Mouse (Mus musculus) B cell, adult (primary cell): ENCODE measurements around the gene Cmtm2b. TPM values are rescaled to one million over a fixed set of nuclear protein-coding genes. Genes with fewer than 3 reads are reported as not detected.

Source experiments
- total RNA-seq: library from RNA; stranded (reverse); gene quantifications from 4 replicates; pipeline ENCODE4 v1.2.4, GENCODE M21; 2023; ENCODE audit not compliant: inconsistent age

Gene Cmtm2b
- not detected in 4 replicates for total RNA-seq

DNA sequence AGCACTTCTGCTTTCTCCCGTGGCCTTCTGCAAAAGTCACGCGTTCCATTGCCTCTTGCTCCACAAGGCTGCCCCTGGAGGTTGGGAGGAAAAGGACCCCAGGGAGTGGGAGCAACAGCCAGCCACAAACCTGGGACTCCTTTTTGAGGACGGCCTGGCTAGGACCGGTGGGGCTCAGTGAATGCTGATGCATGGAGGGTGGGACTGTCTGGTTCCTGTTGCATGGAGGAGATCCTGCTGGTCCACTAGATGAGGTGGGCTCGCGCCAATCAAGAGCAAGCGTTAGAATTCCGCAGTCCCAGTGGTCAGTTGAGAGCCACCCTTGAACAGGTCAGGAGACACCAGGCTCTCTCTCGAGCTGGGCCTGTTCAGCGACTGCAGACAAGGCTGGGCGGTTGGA, at the start of gene Cmtm2b:
Gene Cmtm2b (plus strand): TSS at position 301 of the 400 bp plus-strand sequence.

DNA sequence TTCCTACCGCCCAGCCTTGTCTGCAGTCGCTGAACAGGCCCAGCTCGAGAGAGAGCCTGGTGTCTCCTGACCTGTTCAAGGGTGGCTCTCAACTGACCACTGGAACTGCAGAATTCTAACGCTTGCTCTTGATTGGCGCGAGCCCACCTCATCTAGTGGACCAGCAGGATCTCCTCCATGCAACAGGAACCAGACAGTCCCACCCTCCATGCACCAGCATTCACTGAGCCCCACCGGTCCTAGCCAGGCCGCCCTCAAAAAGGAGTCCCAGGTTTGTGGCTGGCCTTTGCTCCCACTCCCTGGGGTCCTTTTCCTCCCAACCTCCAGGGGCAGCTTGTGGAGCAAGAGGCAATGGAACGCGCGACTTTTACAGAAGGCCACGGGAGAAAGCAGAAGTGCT, 28.9 kb upstream of the Cmtm2b start, which contains the start of gene Cmtm2a:
Gene Cmtm2a (minus strand): TSS at position 101 of the 400 bp plus-strand sequence.

DNA sequence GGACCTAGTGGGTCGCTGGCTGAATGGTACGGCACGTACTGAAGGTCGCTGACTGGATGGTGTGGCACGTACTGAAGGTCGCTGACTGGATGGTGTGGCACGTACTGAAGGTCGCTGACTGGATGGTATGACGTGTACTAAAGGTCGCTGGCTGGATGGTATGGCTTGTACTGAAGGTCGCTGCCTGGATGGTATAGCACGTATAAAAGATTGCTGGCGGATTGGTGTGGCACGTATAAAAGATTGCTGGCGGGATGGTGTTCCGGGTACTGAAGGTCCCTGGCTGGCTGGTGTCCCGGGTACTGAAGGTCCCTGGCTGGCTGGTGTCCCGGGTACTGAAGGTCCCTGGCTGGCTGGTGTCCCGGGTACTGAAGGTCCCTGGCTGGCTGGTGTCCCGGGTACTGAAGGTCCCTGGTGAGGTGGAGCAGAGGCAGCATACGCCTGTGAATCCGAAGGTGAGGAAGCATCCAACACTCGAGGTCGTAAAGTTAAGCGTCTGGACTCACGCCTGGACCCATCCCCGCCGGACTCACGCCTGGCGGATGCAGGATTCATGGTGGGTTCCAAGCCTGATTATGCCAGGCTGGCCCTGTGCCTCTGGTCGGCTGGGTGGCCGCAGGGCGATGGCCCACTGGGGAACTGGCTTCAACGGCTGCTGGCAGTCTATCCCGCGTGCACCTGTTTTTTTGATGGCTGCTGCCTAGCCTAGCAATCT, 12.4 kb upstream of the Cmtm2b start, which contains the start of the genes Gm45711 and Cmtm1:
Gene Gm45711 (minus strand): TSS at position 641 of the 715 bp plus-strand sequence.
Gene Cmtm1 (minus strand): TSS at position 705 of the 715 bp plus-strand sequence.

DNA sequence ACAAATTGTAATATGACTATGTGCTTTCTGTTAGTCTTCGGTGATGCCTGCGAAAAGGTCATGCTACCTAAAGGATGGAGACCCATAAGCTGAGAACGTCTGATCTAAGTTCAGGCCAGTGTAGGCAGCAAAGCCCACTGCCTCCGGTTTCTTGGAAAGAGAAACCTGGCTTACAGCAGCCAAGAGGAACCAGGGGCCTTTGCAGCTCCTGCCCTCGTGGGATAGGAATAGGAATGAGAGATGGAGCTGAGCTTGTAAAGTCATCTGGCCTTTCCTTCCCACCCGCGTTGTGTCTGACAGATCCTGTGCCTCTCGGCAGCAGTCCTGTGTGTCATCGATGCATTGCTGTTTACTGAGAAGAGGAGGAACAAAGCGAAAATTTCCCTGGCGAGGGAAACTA, 763 bp upstream of the Cmtm2b start, which contains the start of gene Gm11020:
Gene Gm11020 (plus strand): TSS at position 301 of the 400 bp plus-strand sequence.

DNA sequence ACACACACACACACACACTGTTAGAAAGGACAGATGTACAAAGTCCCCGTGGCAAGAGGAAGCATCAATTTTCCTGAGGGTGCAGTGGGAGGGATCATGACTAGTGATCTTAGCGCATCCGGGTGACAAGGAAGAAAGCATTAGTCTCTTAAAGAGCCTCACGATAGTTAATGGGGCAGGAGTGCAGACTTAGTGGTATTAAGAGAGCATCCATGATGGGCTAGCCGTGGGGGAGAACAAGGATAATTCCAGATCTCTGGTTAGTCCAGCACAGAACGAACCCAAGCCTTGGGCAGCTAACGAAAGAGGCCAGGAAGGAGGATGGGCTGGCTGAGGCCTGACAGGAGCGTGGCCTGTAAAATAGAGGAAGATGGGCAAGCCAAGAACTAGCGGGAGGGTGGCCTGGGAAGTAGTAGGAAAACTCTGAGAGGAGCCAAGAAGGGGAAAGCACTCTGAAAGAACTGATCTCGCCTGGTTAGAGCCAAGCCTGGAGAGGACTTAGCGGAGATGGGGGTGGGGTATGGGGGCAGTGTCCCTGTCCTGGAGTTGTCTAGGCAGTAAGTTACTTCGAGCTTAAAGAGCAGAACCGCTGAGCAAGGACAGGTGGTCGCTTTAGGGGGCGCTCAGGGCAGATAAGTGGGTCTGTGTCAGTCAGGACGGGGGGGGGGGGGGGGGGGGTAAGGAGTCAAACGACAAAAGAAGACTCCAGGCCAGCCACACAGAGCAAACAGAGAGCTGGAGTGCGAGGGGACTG, 17.4 kb downstream of the Cmtm2b start, which contains the start of gene Cmtm3:
Gene Cmtm3 (plus strand): TSS at position 182 of the 754 bp plus-strand sequence.

Other genes starting within 250 kb of the Cmtm2b start
- 0.64 to 1.6 TPM (median 0.92 TPM) in 4 replicates for gene Cdh5, start 220.6 kb upstream of the Cmtm2b start, total RNA-seq
- 0.38 TPM in 1 of 4 replicates, not detected in the others for gene Bean1, start 151.8 kb upstream of the Cmtm2b start, total RNA-seq
- gene Tk2, start 73.7 kb upstream of the Cmtm2b start, total RNA-seq = 98.5 to 107 TPM (median 104 TPM) in 4 replicates
- gene Cklf, start 71.4 kb upstream of the Cmtm2b start, total RNA-seq = 66.5 to 76.0 TPM (median 67.5 TPM) in 4 replicates
- gene Cmtm2a, start 29.0 kb upstream of the Cmtm2b start, total RNA-seq = not detected in 4 replicates
- gene Gm45711, start 12.1 kb upstream of the Cmtm2b start, total RNA-seq = not detected in 4 replicates
- not detected in 4 replicates for gene Cmtm1, start 12.1 kb upstream of the Cmtm2b start, total RNA-seq
- not detected in 4 replicates for gene Gm11020, start 663 bp upstream of the Cmtm2b start, total RNA-seq
- 11.3 to 18.9 TPM (median 13.8 TPM) in 4 replicates for gene Cmtm3, start 17.2 kb downstream of the Cmtm2b start, total RNA-seq
- 0.48 to 0.72 TPM (median 0.60 TPM) in 4 replicates for gene Cmtm4, start 73.6 kb downstream of the Cmtm2b start, total RNA-seq
- gene Dync1li2, start 120.8 kb downstream of the Cmtm2b start, total RNA-seq = 49.5 to 85.5 TPM (median 58.7 TPM) in 4 replicates
- 2.6 to 4.0 TPM (median 3.4 TPM) in 4 replicates for gene Terb1, start 187.7 kb downstream of the Cmtm2b start, total RNA-seq
- 35.0 to 43.0 TPM (median 39.4 TPM) in 4 replicates for gene Nae1, start 212.4 kb downstream of the Cmtm2b start, total RNA-seq
- 1.1 to 1.5 TPM (median 1.3 TPM) in 4 replicates for gene Car7, start 212.5 kb downstream of the Cmtm2b start, total RNA-seq